Mouse (Mus musculus) thymus, postnatal 10 days (tissue): Measurements from ENCODE around the gene Vmn1r45.
"Not testable (repeated sequence)": the region's sequence is repeated elsewhere in the genome, so short reads cannot be mapped to it uniquely, and the experiment has no call there.

Experiments used
- DNase-seq, 2 experiments: peaks; one replicate each; pipeline ENCODE4 v3.0.0; 2021; ENCODE audit warnings: low spot score in 2 of 2

The Vmn1r45 gene

GRCm38 (mm10) chr6:89940498-89940897, at the start of gene Vmn1r45:
Vmn1r45 (minus strand) TSS chr6:89940598.
- DNase-seq: not testable (repeated sequence)

- DNase-seq: no peak
Observed at GRCm38 (mm10) chr6:89985989-89986388, 45.6 kb upstream of the Vmn1r45 start.

- no peak for DNase-seq
Observed at GRCm38 (mm10) chr6:89969013-89969412, 28.6 kb upstream of the Vmn1r45 start, which contains the start of gene Vmn1r46. Vmn1r46 (plus strand) TSS chr6:89969313.

- DNase-seq: no peak
Observed at GRCm38 (mm10) chr6:89966341-89966740, 25.9 kb upstream of the Vmn1r45 start.

- DNase-seq: no peak
Observed at GRCm38 (mm10) chr6:89953556-89953955, 13.2 kb upstream of the Vmn1r45 start.

GRCm38 (mm10) chr6:89940926-89941325, 528 bp upstream of the Vmn1r45 start:
- no peak for DNase-seq

- no peak for DNase-seq
Observed at GRCm38 (mm10) chr6:89883812-89884211, 56.6 kb downstream of the Vmn1r45 start.

GRCm38 (mm10) chr6:89883360-89883759, 57.0 kb downstream of the Vmn1r45 start, which contains the start of gene Vmn1r44:
Vmn1r44 (plus strand) TSS chr6:89883660.
- no peak for DNase-seq
